Mouse (Mus musculus) megakaryocyte, adult 5-6 weeks (primary cell): ENCODE measurements around the gene Klhl3. TPM values are rescaled to one million over a fixed set of nuclear protein-coding genes. Genes with fewer than 3 reads are reported as not detected.

ENCODE experiments used
- ATAC-seq: 2 replicates; pipeline ENCODE4 v1.8.0; 2016; ENCODE audit warnings: mild to moderate bottlenecking, inconsistent platforms; ENCODE audit not compliant: poor library complexity, severe bottlenecking
- total RNA-seq, 2 experiments: library from RNA; stranded (forward) in 1 of 2; stranded (reverse) in 1 of 2; fragments of 153-499, 151-499 nt in 1 of 2; fragments of 221-1000, 200-1000 nt in 1 of 2; gene quantifications; 2 replicates each; pipeline versions ENCODE4 v1.2.3 to v1.2.4; 2015 to 2017

Gene Klhl3
- total RNA-seq, 2 experiments from 2014 or later, result 0.09 to 0.11 TPM

DNA sequence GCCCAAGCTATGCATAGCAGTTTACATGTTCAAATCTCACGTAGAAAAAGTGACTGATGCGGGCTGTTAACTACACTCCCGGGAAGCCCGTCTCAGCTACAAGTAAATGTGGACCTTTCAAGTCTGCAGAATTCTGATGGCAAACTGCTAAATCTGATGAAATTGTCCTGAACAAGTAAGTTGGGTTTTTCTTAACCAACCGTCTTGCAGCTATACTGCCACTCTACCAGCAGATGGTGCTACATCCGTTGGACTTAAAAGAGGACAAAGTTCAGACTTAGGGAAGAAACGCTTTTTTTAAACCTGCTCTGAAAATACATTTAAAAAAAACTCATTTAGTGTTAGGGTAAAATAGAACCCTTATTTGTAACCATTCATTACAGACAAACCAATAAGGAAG lies 12.7 kb upstream of the Klhl3 start:
- ATAC-seq, result peak; percentile 26; the same call in 1 of the 2 replicates

DNA sequence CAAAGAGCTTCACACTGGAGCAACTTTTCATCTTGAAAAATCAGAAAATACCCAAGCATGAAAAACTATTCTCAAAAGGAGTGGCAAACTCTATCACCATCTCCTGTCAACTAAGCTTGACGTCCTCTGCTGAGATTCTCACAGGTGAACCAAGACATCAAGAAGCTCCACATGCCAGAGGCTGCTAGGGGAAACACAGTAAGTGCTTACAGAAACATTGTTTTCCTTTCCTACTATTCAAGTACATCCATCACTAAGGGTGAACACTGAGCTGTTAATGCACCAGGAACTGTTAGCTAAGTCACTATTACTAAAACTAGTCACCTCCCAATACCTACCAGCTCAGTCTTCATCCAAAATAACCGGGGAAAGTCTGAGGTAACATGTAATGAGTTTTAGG lies 11.6 kb upstream of the Klhl3 start:
- ATAC-seq, result no peak

DNA sequence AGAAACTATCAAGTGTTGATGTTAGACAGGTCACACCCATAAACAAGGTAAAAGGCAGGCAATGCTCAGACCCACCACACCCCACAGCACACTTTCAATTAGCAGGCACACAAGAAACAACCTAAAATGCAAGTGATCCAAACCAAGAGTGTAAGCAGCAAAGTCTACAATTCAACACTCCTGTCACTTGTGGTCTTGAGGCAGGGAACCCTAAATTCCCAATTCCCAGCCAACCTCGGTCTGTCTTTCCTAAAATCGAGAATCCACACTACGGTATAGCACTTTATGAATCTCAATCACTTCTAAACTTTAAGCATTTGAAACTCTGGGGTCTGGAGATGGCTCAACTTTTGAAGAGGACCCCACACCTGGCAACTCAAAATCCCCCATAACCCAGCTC lies 10.9 kb upstream of the Klhl3 start:
- no peak for ATAC-seq

DNA sequence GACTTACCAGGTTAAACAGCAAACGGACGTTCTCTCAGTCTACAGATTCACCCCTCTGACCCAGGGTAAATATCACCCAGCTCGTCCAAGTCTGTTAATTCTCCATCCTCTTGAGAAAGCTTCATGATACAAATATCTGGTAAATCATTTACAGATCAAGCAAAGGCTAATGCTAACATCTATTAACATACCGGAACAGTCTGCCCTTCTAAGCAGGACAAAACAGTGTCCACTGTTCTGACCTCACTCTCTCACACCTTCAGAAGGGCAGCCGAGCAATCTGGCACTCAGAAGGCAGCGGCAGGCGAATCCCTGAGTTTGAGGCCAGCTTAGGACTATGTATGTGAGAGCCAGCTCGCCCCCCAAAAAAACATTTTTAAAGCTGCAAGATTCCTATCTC lies 10.0 kb upstream of the Klhl3 start:
- no peak for ATAC-seq

DNA sequence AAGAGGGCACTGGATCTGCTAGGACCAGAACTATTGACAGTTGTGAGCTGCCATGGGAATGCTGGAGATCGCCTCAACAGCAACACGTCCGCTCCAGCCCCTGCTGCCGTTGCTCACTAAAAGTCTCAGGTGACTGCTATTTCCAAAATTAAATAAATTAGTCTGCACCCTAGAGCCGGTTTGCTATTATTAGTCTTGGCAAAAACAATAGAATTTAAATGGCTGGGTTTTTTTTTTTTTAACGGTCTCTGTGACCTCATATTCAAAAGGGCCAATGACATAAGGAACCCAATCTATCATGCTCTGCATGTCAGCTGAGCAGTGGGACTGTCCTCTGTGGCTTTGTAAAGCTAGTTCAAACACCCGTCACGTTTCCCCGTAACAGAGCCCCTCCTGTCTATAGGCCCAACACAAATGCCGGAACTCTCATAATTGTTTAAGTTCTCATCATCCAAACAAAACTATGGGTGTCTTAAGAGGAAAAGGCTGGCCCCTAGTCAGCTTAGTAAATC lies 9.4 kb upstream of the Klhl3 start:
- ATAC-seq, result no peak

- ATAC-seq, result peak; percentile 40
Observed at GRCm38 (mm10) chr13:58117318-58118017, 4.1 kb upstream of the Klhl3 start.

GRCm38 (mm10) chr13:58116801-58117200 lies 3.4 kb upstream of the Klhl3 start:
- no peak for ATAC-seq

- peak; percentile 69 for ATAC-seq
Observed at GRCm38 (mm10) chr13:58115227-58115626, 1.8 kb upstream of the Klhl3 start.

- no peak for ATAC-seq
Observed at GRCm38 (mm10) chr13:58112601-58113041, 771 bp downstream of the Klhl3 start.

DNA sequence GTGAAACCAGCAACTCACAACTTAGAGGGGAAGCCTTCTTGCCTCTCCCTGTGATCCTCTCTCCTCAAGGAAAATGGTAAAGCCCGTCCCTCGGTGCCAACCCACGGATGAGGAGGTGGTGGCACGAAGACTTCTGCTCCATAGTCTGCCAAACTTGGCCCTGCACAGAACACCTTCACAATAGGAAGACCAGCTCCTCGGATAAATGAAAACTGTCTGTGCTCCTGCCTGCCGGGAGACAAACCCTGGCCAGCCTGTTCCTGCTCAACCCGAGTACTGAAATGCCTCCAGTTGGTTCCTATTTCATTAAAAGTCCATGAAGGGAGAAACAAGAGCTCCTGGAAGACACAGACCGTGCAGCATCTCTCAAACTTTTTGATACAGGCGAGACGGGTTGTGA lies 1.2 kb downstream of the Klhl3 start:
- ATAC-seq, result no peak

GRCm38 (mm10) chr13:58111306-58111705 lies 2.1 kb downstream of the Klhl3 start:
- no peak for ATAC-seq

GRCm38 (mm10) chr13:58090643-58091042 lies 22.7 kb downstream of the Klhl3 start:
- ATAC-seq, result no peak

DNA sequence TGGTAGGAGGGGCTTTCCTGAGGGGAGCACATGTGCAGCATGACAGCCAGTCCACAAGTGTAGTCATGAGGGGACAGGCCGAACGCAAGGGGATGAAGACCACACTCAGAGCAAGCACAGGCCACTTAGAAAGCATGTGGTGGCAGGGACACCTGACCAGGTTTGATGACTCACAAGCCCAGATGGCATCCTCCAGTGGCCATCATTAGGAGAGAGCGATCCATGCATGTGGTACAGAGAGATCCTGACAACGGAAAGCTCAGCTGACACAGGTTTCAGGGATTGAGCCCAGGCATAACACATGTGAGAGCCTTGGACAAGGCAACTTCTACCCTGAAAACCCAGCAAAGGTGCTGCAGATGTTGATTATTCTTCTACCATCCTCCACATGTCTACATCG lies 29.0 kb downstream of the Klhl3 start:
- ATAC-seq, result no peak

GRCm38 (mm10) chr13:58083521-58083920 lies 29.9 kb downstream of the Klhl3 start:
- no peak for ATAC-seq

DNA sequence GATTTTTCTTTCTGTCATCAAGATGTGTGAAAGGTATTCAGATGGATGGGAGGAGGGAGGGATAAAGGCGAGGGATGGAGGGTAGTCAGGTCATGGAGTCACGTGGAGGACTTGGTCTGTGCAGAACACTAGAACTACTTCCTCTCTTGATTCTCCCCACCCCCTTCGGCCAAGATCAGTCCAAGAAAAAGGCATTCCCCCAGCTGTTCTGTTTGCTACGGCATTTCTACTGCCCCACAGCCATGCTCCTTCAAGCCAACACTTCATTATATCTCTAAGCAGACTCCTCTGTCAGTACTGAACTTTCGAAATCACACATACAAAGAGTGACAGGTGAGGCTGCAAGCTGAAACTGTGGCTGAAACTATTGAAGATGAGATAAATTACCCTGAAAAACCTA lies 30.3 kb downstream of the Klhl3 start:
- ATAC-seq, result no peak

GRCm38 (mm10) chr13:58078361-58078760 lies 35.0 kb downstream of the Klhl3 start:
- ATAC-seq, result no peak

- ATAC-seq, result no peak
Observed at GRCm38 (mm10) chr13:58074881-58075280, 38.5 kb downstream of the Klhl3 start.

- ATAC-seq, result no peak
Observed at GRCm38 (mm10) chr13:58074466-58074865, 38.9 kb downstream of the Klhl3 start.

GRCm38 (mm10) chr13:58073254-58073882 lies 40.0 kb downstream of the Klhl3 start:
- no peak for ATAC-seq

DNA sequence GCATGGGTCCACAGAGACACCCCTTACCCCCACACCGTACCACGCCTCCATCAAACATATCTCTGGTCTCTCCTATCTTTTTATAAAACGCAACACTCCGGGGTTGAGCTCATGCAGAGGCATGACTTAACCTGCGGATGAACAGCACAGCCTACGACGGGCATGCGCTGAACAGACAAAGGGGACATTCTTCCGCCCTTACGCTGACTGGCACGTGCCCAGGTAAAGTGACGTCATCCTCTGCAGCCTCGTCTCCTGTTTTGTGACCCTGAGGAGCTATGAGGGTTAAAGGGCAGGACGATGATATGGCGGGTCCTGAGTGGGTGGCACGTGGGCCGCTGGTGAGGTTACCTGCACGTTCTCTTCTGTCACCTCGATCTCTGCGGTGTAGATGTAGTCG lies 42.2 kb downstream of the Klhl3 start:
- ATAC-seq, result no peak

- ATAC-seq, result no peak
Observed at GRCm38 (mm10) chr13:58070504-58070903, 42.9 kb downstream of the Klhl3 start.

- no peak for ATAC-seq
Observed at GRCm38 (mm10) chr13:58068421-58069209, 44.8 kb downstream of the Klhl3 start.
